Mouse (Mus musculus) MEL (cell line): ENCODE results near the gene Zfp1. TPM values are rescaled to one million over a fixed set of nuclear protein-coding genes. Genes with fewer than 3 reads are reported as not detected.

Experiments used
- DNase-seq: peaks from one replicate; pipeline ENCODE4 v3.0.0; 2011; ENCODE audit warnings: low read depth, low spot score
- H3K27ac ChIP-seq: 2 replicates; pipeline ENCODE4 v1.5.1; 2012; ENCODE audit warnings: low read depth, mild to moderate bottlenecking, control low read depth, low read length, moderate library complexity; ENCODE audit not compliant: control insufficient read depth
- H3K27me3 ChIP-seq, 2 experiments: fragments of 150-350 bp in 1 of 2; sonication (generic) in 1 of 2; 2 replicates each; pipeline ENCODE4 v1.6.1; 2012; ENCODE audit warnings: low read length in 2 of 2, mild to moderate bottlenecking in 2 of 2, improper control_type of control experiment in 1 of 2, moderate library complexity in 1 of 2; ENCODE audit not compliant: insufficient read depth in 2 of 2, control insufficient read depth in 1 of 2
- H3K36me3 ChIP-seq, 2 experiments: 2 replicates each; pipeline ENCODE4 v1.6.1; 2012 to 2014; ENCODE audit warnings: low read length in 2 of 2, improper control_type of control experiment in 1 of 2, inconsistent platforms in 1 of 2, mild to moderate bottlenecking in 1 of 2; ENCODE audit not compliant: insufficient read depth in 2 of 2, control insufficient read depth in 1 of 2
- H3K4me1 ChIP-seq, 2 experiments: fragments of 150-350 bp in 1 of 2; sonication (generic) in 1 of 2; 2 replicates each; pipeline ENCODE4 v1.6.1; 2012; ENCODE audit warnings: low read length in 2 of 2, improper control_type of control experiment in 1 of 2, mild to moderate bottlenecking in 1 of 2; ENCODE audit not compliant: insufficient read depth in 2 of 2, control insufficient read depth in 1 of 2
- H3K4me3 ChIP-seq, 2 experiments: fragments of 150-350 bp in 1 of 2; sonication (generic) in 1 of 2; 2 replicates each; pipeline ENCODE4 v1.5.1; 2012; ENCODE audit warnings: low read depth in 2 of 2, low read length in 2 of 2, mild to moderate bottlenecking in 2 of 2, moderate library complexity in 2 of 2, control low read depth in 1 of 2, improper control_type of control experiment in 1 of 2; ENCODE audit not compliant: control insufficient read depth in 1 of 2, insufficient read depth in 1 of 2
- H3K79me2 ChIP-seq: 2 replicates; pipeline ENCODE4 v1.6.1; 2012; ENCODE audit warnings: mild to moderate bottlenecking, low read length, moderate library complexity; ENCODE audit not compliant: control insufficient read depth, poor library complexity, insufficient read depth
- H3K9ac ChIP-seq: 2 replicates; pipeline ENCODE4 v1.6.1; 2012; ENCODE audit warnings: low read depth, mild to moderate bottlenecking, control low read depth, low read length, moderate library complexity; ENCODE audit not compliant: control insufficient read depth, poor library complexity, severe bottlenecking
- H3K9me3 ChIP-seq: fragments of 150-350 bp; sonication (generic); replicated peaks from 2 replicates; pipeline ENCODE4 v1.6.1; 2012; ENCODE audit warnings: mild to moderate bottlenecking, low read length, improper control_type of control experiment, moderate library complexity; ENCODE audit not compliant: insufficient read depth
- CTCF ChIP-seq, 3 experiments: IDR thresholded peaks in 2 of 3; conservative IDR thresholded peaks in 1 of 3; 2 replicates each; pipeline ENCODE4 v1.5.1; 2011 to 2012; ENCODE audit warnings: low read length in 3 of 3, low read depth in 2 of 3, mild to moderate bottlenecking in 2 of 3, improper control_type of control experiment in 1 of 3, inconsistent platforms in 1 of 3, mixed read lengths in 1 of 3, moderate library complexity in 1 of 3; ENCODE audit not compliant: control insufficient read depth in 1 of 3, insufficient read depth in 1 of 3, poor library complexity in 1 of 3, severe bottlenecking in 1 of 3
- ETS1 ChIP-seq: IDR thresholded peaks from 2 replicates; pipeline ENCODE4 v1.6.1; 2012; ENCODE audit warnings: low read depth, mild to moderate bottlenecking, inconsistent platforms, low read length, improper control_type of control experiment, moderate library complexity
- GABPA ChIP-seq: IDR thresholded peaks from 2 replicates; pipeline ENCODE4 v1.6.1; 2012; ENCODE audit warnings: low read depth, mild to moderate bottlenecking, inconsistent platforms, low read length, improper control_type of control experiment, moderate library complexity
- MAZ ChIP-seq: IDR thresholded peaks from 2 replicates; pipeline ENCODE4 v1.6.1; 2012; ENCODE audit warnings: low read depth, mild to moderate bottlenecking, inconsistent platforms, low read length, improper control_type of control experiment
- MXI1 ChIP-seq: IDR thresholded peaks from 2 replicates; pipeline ENCODE4 v1.6.1; 2011; ENCODE audit warnings: mild to moderate bottlenecking, low read depth, low read length, improper control_type of control experiment
- MYB ChIP-seq: IDR thresholded peaks from 2 replicates; pipeline ENCODE4 v1.6.1; 2011; ENCODE audit warnings: mild to moderate bottlenecking, low read depth, low read length, improper control_type of control experiment
- NELFE ChIP-seq: IDR thresholded peaks from 2 replicates; pipeline ENCODE4 v1.6.1; 2011; ENCODE audit warnings: low read depth, low read length, improper control_type of control experiment
- NRF1 ChIP-seq: IDR thresholded peaks from 2 replicates; pipeline ENCODE4 v1.6.1; 2014; ENCODE audit warnings: low read depth, mild to moderate bottlenecking, inconsistent platforms, low read length, improper control_type of control experiment, moderate library complexity; ENCODE audit not compliant: poor library complexity, insufficient read depth, severe bottlenecking
- POLR2AphosphoS2 ChIP-seq: IDR thresholded peaks from 2 replicates; pipeline ENCODE4 v1.6.1; 2011; ENCODE audit warnings: low read length, improper control_type of control experiment
- POLR2AphosphoS5 ChIP-seq: IDR thresholded peaks from 2 replicates; pipeline ENCODE4 v1.6.1; 2012; ENCODE audit warnings: low read depth, borderline replicate concordance, mild to moderate bottlenecking, inconsistent platforms, low read length, moderate library complexity, mixed read lengths
- RAD21 ChIP-seq: IDR thresholded peaks from 2 replicates; pipeline ENCODE4 v1.6.1; 2011; ENCODE audit warnings: mild to moderate bottlenecking, low read depth, low read length, improper control_type of control experiment
- RCOR1 ChIP-seq: IDR thresholded peaks from 2 replicates; pipeline ENCODE4 v1.6.1; 2012; ENCODE audit warnings: low read depth, mild to moderate bottlenecking, inconsistent platforms, low read length, improper control_type of control experiment
- SIN3A ChIP-seq: IDR thresholded peaks from 2 replicates; pipeline ENCODE4 v1.6.1; 2012; ENCODE audit warnings: low read length, improper control_type of control experiment, inconsistent platforms
- SMC3 ChIP-seq: IDR thresholded peaks from 2 replicates; pipeline ENCODE4 v1.6.1; 2011; ENCODE audit warnings: low read depth, low read length, improper control_type of control experiment
- TAL1 ChIP-seq: IDR thresholded peaks from 2 replicates; pipeline ENCODE4 v1.6.1; 2012; ENCODE audit warnings: mild to moderate bottlenecking, inconsistent platforms, low read length, moderate library complexity, mixed read lengths
- UBTF ChIP-seq: IDR thresholded peaks from 2 replicates; pipeline ENCODE4 v1.6.1; 2012; ENCODE audit warnings: low read depth, mild to moderate bottlenecking, inconsistent platforms, low read length, improper control_type of control experiment, moderate library complexity, borderline replicate concordance; ENCODE audit not compliant: insufficient read depth
- ZC3H11A ChIP-seq: IDR thresholded peaks from 2 replicates; pipeline ENCODE4 v1.6.1; 2012; ENCODE audit warnings: low read depth, mild to moderate bottlenecking, inconsistent platforms, low read length, improper control_type of control experiment
- polyA plus RNA-seq, 2 experiments: library from polyadenylated mRNA; stranded (reverse) in 1 of 2; unstranded in 1 of 2; fragments of >175 nt in 1 of 2; fragments of >200 nt in 1 of 2; gene quantifications; 2 replicates each; pipeline versions ENCODE4 v1.2.1 to v1.2.4; 2012; ENCODE audit warnings: low replicate concordance in 2 of 2, low read depth in 1 of 2; ENCODE audit not compliant: insufficient read length in 2 of 2, insufficient read depth in 1 of 2, missing spikeins in 1 of 2
- total RNA-seq: library from RNA; depleted of rRNA; stranded (reverse); fragments of 300-350 nt; gene quantifications from 2 replicates; pipeline ENCODE4 v1.2.3, GENCODE M21; 2012

Zfp1 gene
- total and polyA plus RNA-seq, 3 experiments, result 12.2 to 12.4 TPM; not detected in 1

DNA sequence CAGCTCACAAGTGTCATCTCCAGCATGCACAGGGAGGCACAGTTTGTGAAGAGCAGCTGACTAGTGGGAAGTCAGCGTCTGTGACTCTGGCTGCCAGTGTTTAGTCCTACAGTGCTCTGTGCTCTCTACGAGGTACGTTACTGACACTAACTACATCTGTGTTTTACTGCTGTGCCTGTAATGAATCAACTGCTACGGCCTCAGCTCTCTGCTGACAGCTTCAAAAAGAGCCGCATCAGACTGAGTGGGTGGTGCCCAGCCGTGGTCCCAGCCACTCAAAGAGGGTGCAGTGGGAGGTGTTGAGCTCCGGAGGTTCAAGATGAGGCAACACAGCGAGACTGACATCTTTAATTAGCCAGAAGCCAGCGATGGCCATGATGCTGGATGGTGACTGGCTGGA is 68.9 kb downstream of the Zfp1 start:
- H3K9me3 ChIP-seq, result no peaks in the 10 kb centered on the region
- TF ChIP-seq ETS1 (no peak), POLR2AphosphoS5 (no peak)
- H3K36me3 ChIP-seq, result peaks cover 0 to 1% of the 10 kb centered on the region in 2 experiments; a peak in 3 of 4 replicates
- H3K27me3 ChIP-seq, result no peaks in the 10 kb centered on the region
- no peak for DNase-seq
- H3K9ac ChIP-seq, result no peak overlapping the region
- H3K4me3 ChIP-seq, result no peak overlapping the region
- no peak overlapping the region for H3K27ac ChIP-seq
- peaks cover 1 to 2% of the 10 kb centered on the region in 2 experiments; a peak in 3 of 4 replicates for H3K4me1 ChIP-seq
- no peaks in the 10 kb centered on the region for H3K79me2 ChIP-seq

DNA sequence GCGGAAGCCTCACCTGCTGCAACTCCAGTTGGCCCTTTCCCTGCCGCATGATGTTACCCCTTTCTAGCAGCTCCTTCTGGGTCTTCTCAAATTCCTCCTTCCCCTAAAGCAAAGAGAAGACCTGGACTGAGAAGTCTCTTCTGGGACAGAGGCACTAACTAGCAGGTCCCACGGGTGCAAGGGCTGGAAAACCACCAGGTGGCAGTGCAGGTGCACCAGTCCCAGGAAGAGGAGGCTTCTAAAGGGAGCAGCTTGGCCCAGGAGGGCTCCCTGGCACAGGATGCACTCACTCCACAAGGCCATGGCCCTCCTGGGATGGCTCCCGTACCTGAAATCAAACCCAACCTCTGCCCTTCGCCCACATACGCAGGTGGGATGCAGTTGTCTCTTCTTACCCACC is 69.4 kb downstream of the Zfp1 start:
- no peak overlapping the region for H3K4me3 ChIP-seq
- H3K4me1 ChIP-seq, result peaks cover 6 to 7% of the 10 kb centered on the region in 2 experiments
- H3K79me2 ChIP-seq, result no peaks in the 10 kb centered on the region
- H3K9ac ChIP-seq, result no peak overlapping the region
- TF ChIP-seq NELFE (no peak), RCOR1 (no peak), SMC3 (peak; percentile 83), ZC3H11A (peak; percentile 49), CTCF (IDR thresholded peaks at IDR 0.05 in 2 of 3, conservative IDR thresholded peaks at IDR 0.05 in 1 of 3; ENCODE audit: control insufficient read depth in 1 of 3, insufficient read depth in 1 of 3, low read depth in 2 of 3, low read length in 3 of 3, poor library complexity in 1 of 3, severe bottlenecking in 1 of 3) (peak; percentile 58 to 81 (median 78)), RAD21 (peak; percentile 72)
- TF ChIP-seq, all 39 proteins: peak for 4
- peak; percentile 58 for DNase-seq
- peaks cover 0 to 5% of the 10 kb centered on the region in 2 experiments; a peak in 3 of 4 replicates for H3K36me3 ChIP-seq
- no peak overlapping the region for H3K27ac ChIP-seq
- H3K9me3 ChIP-seq, result no peaks in the 10 kb centered on the region
- no peaks in the 10 kb centered on the region for H3K27me3 ChIP-seq

DNA sequence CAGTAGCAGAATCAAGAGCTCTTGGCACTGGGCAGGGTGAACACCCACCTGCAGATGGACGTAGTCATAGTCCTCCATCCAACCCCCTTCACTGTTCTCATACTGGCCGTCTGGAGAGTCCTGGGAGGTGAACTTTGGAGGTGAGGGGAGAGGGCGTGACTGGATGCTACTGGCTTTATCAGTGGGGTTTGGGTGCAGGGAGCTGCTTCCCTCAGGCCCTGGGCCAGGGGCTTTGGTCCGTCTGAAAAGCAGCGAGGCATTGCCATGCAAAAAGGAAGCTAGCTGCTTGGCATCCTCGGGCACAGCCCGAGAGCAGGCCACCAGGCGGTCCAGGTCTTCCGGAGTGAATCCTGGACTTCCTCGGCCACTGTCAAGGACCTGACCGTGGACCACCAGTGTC is 70.1 kb downstream of the Zfp1 start:
- no peak for TF ChIP-seq NRF1
- TF ChIP-seq POLR2AphosphoS2, result no peak
- no peak for TF ChIP-seq NELFE
- TF ChIP-seq SMC3, result no peak
- no peak for TF ChIP-seq MAZ
- no peak for TF ChIP-seq MYB
- no peak for TF ChIP-seq ZC3H11A
- no peak for TF ChIP-seq MXI1
- no peak for TF ChIP-seq SIN3A
- no peak for TF ChIP-seq GABPA
- no peak for TF ChIP-seq RAD21
- TF ChIP-seq TAL1, result no peak
- TF ChIP-seq UBTF, result no peak
- Histone ChIP-seq H3K27ac (no peak overlapping the region), H3K27me3 (no peaks in the 10 kb centered on the region), H3K36me3 (peaks cover 0 to 7% of the 10 kb centered on the region in 2 experiments; a peak in 3 of 4 replicates), H3K4me3 (no peak overlapping the region), H3K9me3 (no peaks in the 10 kb centered on the region), H3K4me1 (peaks cover 9 to 13% of the 10 kb centered on the region in 2 experiments), H3K79me2 (no peaks in the 10 kb centered on the region), H3K9ac (no peak overlapping the region)
- DNase-seq, result no peak
